Mouse (Mus musculus) lung, adult 2 months (tissue): ENCODE measurements around the gene Gm20388.

Experiments used
- CTCF ChIP-seq: fragments of 200-500 bp; IDR thresholded peaks from 2 replicates; pipeline ENCODE4 v1.5.1; 2011; ENCODE audit warnings: mild to moderate bottlenecking, low read length, control low read depth; ENCODE audit not compliant: insufficient read depth
- POLR2A ChIP-seq: fragments of 200-500 bp; IDR thresholded peaks from 2 replicates; pipeline ENCODE4 v1.6.1; 2011; ENCODE audit warnings: low read depth, mild to moderate bottlenecking, control low read depth, low read length, borderline replicate concordance; ENCODE audit errors: extremely low read depth

DNA sequence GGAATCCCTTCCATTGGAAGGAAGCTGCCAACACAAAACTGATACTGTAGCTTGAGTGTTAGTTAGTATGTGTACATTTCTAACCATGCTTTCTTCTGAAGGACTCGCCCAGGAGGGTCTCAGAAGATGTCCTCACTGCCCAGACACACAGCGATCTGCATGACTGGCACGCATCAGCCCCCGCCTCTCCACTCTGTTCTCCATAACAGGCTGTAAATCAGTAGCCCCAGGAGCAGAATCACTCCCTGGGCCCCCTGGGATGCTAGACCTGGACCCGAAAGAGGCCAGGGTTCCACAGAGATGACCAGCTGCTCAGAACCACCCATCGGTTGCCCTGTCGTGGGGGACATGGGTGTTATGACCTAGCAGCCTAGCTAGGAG is 3881.2 kb downstream of the Gm20388 start:
- TF ChIP-seq POLR2A (no peak), CTCF (no peak)
